Mouse (Mus musculus) urinary bladder, postnatal 36 days (tissue): ENCODE data around the gene Cyp17a1.

Experiments
- DNase-seq, 2 experiments: peaks; one replicate each; pipeline ENCODE4 v3.0.0; 2022; ENCODE audit warnings: low spot score in 2 of 2, mixed read lengths in 1 of 2

The Cyp17a1 gene

DNA sequence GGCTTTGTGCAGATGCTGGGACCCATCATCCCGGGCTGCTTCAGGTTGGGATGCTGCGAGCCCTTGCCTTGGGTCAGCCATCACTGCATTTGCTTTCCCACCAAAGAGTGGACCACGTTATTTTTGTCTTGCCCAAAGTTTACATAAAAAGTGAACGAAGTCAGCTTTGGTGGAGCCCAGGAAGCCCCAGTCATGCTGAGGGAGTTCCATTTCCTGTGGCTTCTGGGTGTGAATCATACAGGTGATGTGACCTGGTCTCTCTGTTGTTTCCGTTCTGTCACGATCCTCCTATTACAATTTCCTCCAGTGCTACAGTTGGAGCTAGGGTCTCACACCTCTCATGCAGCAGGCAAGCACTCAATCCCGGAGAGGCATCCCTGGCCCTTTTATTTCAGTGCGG, 55.6 kb downstream of the Cyp17a1 start:
- DNase-seq: no peak
